Mouse (Mus musculus) kidney, adult 8-10 months (tissue): ENCODE measurements around the gene Olfr1416.

Source experiments
- DNase-seq, 2 experiments: peaks; one replicate each; pipeline ENCODE4 v3.0.0; 2022

The Olfr1416 gene

DNA sequence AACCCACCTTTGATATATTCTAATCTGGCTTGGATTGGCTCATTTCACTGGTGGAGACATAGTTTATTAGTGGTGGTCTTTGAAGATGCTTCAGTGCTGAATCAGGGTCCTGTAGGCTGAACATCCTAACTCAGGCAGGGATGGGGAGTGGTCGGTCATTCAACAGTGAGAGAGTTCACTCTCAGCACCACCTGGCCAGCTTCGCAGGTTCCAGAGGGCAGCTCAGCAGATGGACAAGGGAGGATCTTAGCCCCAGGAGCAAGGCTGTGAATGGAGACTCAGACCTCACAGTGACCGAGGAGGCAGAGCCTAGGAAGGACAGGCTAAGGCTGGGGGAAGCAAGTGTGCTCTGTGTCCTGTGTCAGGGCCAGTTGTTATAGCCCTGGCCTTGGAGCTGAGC lies 53.5 kb downstream of the Olfr1416 start:
- no peak for DNase-seq

- DNase-seq = no peak
These were observed 53.9 kb downstream of the Olfr1416 start for GRCm38 (mm10) chr1:92430991-92431390.
